Mouse (Mus musculus) left cerebral cortex, adult 8-10 months (tissue): ENCODE measurements around the gene Casz1. TPM values are rescaled to one million over a fixed set of nuclear protein-coding genes. Genes with fewer than 3 reads are reported as not detected.

Source experiments
- DNase-seq, 2 experiments: peaks; one replicate each; pipeline ENCODE4 v3.0.0; 2022; ENCODE audit warnings: low spot score in 2 of 2
- total RNA-seq, 4 experiments: library from RNA; stranded (reverse); gene quantifications; 2 replicates each; pipeline ENCODE4 v1.2.4; 2022

Gene Casz1
- total RNA-seq, 4 experiments from 2014 or later, result 1.2 to 2.4 (median 1.7) TPM

DNA sequence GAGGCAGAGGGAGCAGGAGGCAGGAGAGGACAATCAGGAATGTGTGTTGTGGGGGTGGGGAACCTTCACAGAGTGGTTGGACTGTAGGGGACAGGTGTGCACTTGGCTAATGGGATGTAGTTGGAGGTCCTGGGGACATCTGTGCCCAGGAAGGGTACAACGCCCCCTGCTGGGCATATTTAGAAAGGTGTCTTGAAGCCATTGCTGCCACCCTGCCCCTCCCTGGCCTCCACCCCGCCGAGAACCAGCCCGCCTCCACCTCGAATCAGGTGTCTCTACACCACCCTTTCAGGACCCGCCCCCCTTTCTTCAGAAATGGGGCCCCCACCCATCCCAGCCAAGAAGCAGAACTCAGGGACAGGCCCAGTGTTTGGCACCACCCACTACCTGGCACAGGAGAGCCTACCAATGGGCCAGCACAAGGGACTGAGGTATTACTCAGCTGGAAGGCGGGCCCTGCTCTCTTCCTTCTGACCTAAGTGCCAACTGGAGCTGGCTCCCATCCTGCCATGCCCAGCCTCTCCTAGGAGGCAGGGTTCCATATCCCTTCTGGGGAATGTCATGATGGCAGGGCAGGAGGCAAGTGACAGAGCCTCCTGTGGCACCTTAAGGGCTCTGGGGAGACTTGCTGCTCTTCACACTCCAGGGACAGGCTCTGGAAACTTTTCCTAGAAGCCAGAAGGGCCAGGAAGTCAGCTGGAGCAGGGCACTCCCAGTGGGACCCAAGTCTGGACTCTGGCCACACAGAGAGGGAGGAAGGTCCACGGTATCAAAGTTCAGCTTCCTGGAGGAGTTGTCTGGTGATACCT is 98.9 kb downstream of the Casz1 start:
- no peak for DNase-seq

DNA sequence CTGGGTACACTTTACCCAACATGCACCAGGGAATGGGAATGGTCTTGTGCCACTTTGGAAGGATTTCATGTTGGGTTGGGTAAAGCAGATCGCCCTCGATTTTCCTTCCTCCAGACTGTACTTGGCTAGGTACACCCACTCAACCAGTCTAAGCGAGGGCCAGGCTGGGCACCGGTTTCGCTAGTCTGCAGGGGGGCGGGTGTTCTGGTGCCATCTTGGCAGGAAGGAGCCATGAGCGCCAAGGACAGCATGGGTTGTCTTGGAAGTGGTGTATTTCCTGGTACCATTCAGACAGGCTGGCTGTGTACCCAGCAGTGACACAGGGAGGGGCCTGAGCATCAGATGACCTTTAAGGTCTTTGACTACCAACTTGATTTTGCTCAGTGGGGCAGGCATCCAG is 101.1 kb downstream of the Casz1 start:
- no peak for DNase-seq

- DNase-seq, result no peak
These were observed 102.6 kb downstream of the Casz1 start for GRCm38 (mm10) chr4:148906806-148907205.

DNA sequence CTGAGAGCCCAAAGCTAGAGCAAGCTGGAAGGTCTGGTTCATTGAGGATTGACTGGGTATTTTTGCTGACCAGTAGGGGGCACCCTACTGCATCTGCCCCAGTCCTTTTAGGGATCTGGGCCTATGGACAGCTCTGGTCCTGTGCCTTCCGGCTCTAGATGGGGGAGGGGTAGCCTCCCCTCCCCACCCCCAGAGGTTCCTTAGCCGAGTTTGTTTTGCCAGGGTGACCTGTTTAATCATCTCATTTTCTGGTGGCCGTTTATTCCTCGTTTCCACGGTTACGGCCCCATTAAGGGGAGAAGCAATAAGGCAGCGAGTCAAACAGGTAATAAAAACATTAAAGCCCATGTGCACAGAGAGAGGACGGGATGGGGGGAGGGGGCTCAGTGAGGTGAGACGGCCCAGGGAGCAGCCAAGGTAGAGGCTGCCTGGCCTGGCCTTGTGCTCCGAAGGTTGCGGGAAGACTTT is 104.0 kb downstream of the Casz1 start:
- no peak for DNase-seq

GRCm38 (mm10) chr4:148908760-148909510 is 104.7 kb downstream of the Casz1 start:
- no peak for DNase-seq

GRCm38 (mm10) chr4:148909566-148909965 is 105.3 kb downstream of the Casz1 start:
- no peak for DNase-seq

GRCm38 (mm10) chr4:148912134-148912533 is 107.9 kb downstream of the Casz1 start:
- DNase-seq, result no peak

GRCm38 (mm10) chr4:148912826-148913590 is 108.8 kb downstream of the Casz1 start:
- DNase-seq, result no peak

DNA sequence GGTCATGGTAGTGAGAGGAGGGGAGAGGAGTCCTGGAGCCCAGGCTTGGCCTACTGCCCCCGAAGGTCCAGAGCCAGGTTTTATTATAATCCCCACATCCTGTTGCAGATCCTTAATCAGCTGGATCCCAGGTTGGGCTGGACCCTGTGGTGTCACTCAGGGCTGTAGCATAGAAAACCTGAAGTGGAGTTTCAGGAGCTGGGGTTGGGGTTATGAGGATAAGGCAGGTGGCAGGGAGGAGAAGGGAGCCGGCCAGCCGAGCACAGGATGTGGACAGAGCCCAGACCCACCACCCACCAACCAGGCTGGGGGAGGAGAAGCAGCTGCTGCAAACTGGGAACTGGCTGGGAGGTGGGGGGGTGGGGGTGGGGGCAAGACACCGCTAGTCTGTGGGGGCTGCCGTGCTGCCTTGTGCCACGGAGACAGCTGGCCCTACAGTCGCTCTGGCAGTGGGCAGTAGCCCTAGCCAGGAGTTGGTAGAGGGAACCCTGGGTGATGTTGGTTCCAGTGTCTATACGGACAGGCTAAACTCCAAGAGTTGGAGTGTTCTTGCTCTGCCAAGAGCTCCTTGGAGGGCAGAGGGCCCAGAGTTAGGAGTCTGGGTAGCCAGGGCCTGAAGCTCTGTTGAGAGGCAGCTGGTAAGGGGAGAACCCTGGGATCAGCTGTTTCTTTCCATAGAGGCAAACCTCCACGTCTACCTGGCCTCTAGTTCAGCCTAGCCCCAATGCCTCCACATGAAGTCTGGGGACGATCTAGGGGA is 110.8 kb downstream of the Casz1 start:
- no peak for DNase-seq

DNA sequence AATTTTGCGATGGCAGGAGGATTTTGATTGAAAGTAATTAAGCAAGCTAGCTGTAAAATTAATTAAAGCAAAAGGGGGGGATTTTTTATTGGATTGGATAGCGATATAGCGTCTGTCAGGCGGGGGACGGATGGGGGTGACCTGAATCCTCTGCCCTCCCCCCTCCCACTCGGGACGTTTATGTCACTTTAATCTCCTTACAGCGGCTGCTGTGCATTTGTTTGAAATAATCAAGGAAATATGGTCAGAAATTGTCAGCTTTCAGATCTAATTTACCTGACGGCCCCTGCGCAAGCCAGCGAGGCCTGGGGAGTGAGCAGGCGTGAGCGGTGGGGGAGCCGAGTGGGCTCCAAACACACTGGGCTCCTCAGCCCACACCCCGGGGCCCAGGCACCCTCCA is 111.6 kb downstream of the Casz1 start:
- DNase-seq, result no peak

GRCm38 (mm10) chr4:148918707-148919447 is 114.6 kb downstream of the Casz1 start:
- no peak for DNase-seq

GRCm38 (mm10) chr4:148920610-148921009 is 116.4 kb downstream of the Casz1 start:
- DNase-seq, result no peak

- no peak for DNase-seq
These were observed 118.0 kb downstream of the Casz1 start for GRCm38 (mm10) chr4:148922221-148922700.

- DNase-seq, result no peak
These were observed 119.2 kb downstream of the Casz1 start for GRCm38 (mm10) chr4:148923414-148923813.

DNA sequence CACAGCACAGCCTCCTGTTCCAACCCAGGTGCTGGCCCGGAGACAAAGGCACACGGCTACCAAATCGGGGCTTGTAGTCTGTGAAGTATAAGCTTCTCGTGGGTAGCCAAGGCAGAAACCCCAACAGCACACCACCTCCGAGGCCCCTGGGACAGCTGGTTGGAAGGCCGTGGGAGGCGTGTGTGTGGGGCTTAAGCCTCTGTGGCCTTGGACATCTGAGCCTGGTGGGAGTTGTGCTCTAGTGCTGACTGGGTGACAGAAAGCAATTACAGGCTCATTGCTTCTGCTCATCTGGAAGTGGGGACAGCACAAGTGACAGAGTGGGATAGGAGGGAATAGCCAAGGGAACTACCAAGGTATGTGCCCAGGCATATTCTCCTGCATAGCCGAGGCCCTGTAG is 119.7 kb downstream of the Casz1 start:
- no peak for DNase-seq

GRCm38 (mm10) chr4:148925589-148926359 is 121.5 kb downstream of the Casz1 start:
- no peak for DNase-seq

- no peak for DNase-seq
These were observed 122.2 kb downstream of the Casz1 start for GRCm38 (mm10) chr4:148926459-148926858.

DNA sequence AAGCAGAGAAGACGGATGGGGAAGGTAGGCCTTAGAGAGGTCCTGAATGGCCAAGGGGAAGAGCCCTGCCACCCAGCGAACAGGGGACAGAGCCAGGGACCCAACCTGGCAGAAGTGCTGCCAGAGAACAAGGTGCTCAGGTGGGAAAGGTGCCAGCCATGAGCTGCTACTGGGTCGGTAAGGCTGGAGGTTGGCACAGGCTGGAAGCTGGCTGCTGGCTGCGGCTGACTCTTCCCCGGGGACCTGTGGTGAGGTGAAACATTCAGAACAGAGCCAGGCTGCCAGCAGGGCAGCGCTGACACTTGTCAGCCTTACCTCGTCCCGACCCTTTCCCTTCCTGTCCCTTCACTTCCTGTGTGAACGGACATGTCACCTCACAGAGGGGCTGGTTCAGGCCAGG is 124.1 kb downstream of the Casz1 start:
- no peak for DNase-seq

GRCm38 (mm10) chr4:148928876-148929275 is 124.6 kb downstream of the Casz1 start:
- DNase-seq, result no peak
